Mouse (Mus musculus) hindbrain, embryonic 11.5 days (tissue): Measurements from ENCODE around the gene Sde2. TPM values are rescaled to one million over a fixed set of nuclear protein-coding genes. Genes with fewer than 3 reads are reported as not detected.

ENCODE experiments used
- ATAC-seq: fragments of 200-750 bp; cut with Nextera tagmentation; 2 replicates; pipeline ENCODE4 v1.8.0; 2017; ENCODE audit warnings: mild to moderate bottlenecking, moderate TSS enrichment, moderate library complexity; ENCODE audit not compliant: low FRiP score
- DNase-seq: peaks from one replicate; pipeline ENCODE4 v3.0.0-alpha.2; 2015; ENCODE audit warnings: low spot score
- H3K27ac ChIP-seq: fragments of 300-500 bp; sonication (generic); 2 replicates; pipeline ENCODE4 v1.5.1; 2014; ENCODE audit warnings: mild to moderate bottlenecking, low read depth, low read length
- H3K27me3 ChIP-seq: fragments of 300-500 bp; sonication (generic); 2 replicates; pipeline ENCODE4 v1.6.1; 2014; ENCODE audit warnings: mild to moderate bottlenecking, low read length, moderate library complexity, mixed read lengths; ENCODE audit not compliant: control insufficient read depth, insufficient read depth
- H3K36me3 ChIP-seq: fragments of 300-500 bp; sonication (generic); 2 replicates; pipeline ENCODE4 v1.6.1; 2014; ENCODE audit warnings: mild to moderate bottlenecking, low read length, moderate library complexity, mixed read lengths; ENCODE audit not compliant: control insufficient read depth, insufficient read depth
- H3K4me1 ChIP-seq: fragments of 300-500 bp; sonication (generic); replicated peaks from 2 replicates; pipeline ENCODE4 v1.6.1; 2014; ENCODE audit warnings: low read length, mixed read lengths; ENCODE audit not compliant: control insufficient read depth, insufficient read depth
- H3K4me2 ChIP-seq: fragments of 300-500 bp; sonication (generic); replicated peaks from 2 replicates; pipeline ENCODE4 v1.6.1; 2014; ENCODE audit warnings: mild to moderate bottlenecking, low read depth, low read length
- H3K4me3 ChIP-seq: fragments of 300-500 bp; sonication (generic); 2 replicates; pipeline ENCODE4 v1.5.1; 2014; ENCODE audit warnings: low read depth, low read length
- H3K9ac ChIP-seq: fragments of 300-500 bp; sonication (generic); 2 replicates; pipeline ENCODE4 v1.6.1; 2014; ENCODE audit warnings: low read depth, low read length
- H3K9me3 ChIP-seq: fragments of 300-500 bp; sonication (generic); 2 replicates; pipeline ENCODE4 v1.6.1; 2016; ENCODE audit warnings: low read length; ENCODE audit not compliant: control insufficient read depth
- WGBS: fragments of 180-500 bp; shearing (Covaris S2); extraction: QIAGEN DNeasy Blood & Tissue Kit; methylation state at CpG from one replicate; pipeline ENCODE4 v1.1.7; 2014; 5-methylcytosine and 5-hydroxymethylcytosine counted together
- polyA plus RNA-seq: library from polyadenylated mRNA; unstranded; fragments of >200 nt; fragmentation: Nextera tagmentation; extraction: Ambion mirVana; gene quantifications from 2 replicates; pipeline ENCODE4 v1.2.1, GENCODE M21; 2014

Sde2 gene
- polyA plus RNA-seq, 1 experiment from 2014 or later = 33.8 TPM

DNA sequence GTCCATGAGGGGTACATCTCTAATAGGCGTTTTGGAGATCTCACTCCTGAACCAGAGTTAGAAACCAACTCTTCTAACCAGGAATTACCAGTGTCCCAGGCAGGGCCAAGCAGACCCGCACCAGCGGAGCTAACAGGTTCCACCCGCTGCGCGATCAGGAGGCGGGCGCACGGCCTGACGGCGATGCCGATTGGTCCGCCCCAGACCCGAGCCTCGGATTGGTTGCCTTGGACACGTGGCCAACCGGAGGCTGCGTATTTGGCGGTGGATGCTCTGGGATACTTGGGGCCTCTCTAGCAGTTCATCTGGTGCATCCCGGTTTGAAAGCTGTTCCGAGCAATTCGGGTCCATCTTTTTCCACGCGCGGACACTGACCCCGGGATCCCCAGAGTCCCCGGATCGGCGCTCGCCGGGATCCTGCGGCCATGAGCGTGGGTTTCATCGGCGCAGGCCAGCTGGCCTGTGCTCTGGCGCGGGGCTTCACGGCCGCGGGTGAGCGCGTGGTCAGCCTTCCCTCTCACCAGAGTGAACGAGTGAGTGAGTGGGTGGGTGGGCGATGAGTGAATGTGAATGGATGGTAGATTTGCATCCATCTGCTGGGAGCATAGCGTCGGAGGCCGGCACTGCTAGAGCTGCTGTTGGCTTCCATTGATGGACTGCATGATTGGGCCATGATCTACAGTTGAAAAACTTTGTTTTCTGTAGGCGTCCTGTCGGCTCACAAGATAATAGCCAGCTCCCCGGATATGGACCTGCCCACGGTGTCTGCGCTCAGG is 53.3 kb downstream of the Sde2 start, which contains the start of gene Pycr2:
Gene Pycr2 (plus strand): TSS at position 255 of the 776 bp plus-strand sequence.
- Histone ChIP-seq H3K9me3 (no peaks in the 10 kb centered on the region), H3K4me2 (peak within 1 kb of the TSS; percentile 91), H3K27me3 (no peaks in the 10 kb centered on the region), H3K4me1 (peaks cover 4% of the 10 kb centered on the region; the same call in 1 of the 2 replicates), H3K36me3 (no peaks in the 10 kb centered on the region), H3K4me3 (peak within 1 kb of the TSS; percentile 88), H3K27ac (peak within 1 kb of the TSS; percentile 77), H3K9ac (peak within 1 kb of the TSS; percentile 95)
- DNase-seq = peak; percentile 94
- WGBS = under 1% methylated on average over 52 of the region's 52 CpGs
- ATAC-seq = peak; percentile 98

DNA sequence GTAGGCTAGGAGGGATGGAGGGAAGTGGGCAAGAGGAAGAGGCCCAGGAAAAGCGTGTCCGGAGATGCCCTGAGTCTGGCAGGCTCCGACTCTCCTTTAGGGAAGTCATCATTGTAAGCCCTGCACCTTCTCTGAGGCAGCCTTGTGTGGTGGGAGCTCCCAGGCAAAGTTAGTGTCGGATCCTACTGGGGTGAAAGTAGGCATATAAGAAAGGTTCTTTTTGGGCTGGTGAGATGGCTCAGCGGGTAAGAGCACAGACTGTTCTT is 53.8 kb downstream of the Sde2 start:
- H3K4me2 ChIP-seq = peak overlapping the region; percentile 91
- DNase-seq (no peak), ATAC-seq (no peak)
- no peak overlapping the region; the same call in 1 of the 2 replicates for H3K27ac ChIP-seq
- H3K36me3 ChIP-seq = no peaks in the 10 kb centered on the region
- H3K4me3 ChIP-seq = peak overlapping the region; percentile 88
- no peaks in the 10 kb centered on the region for H3K9me3 ChIP-seq
- H3K9ac ChIP-seq = peak overlapping the region; percentile 95
- 6% methylated on average over 5 of the region's 5 CpGs for WGBS
- peaks cover 4% of the 10 kb centered on the region; the same call in 1 of the 2 replicates for H3K4me1 ChIP-seq
- no peaks in the 10 kb centered on the region for H3K27me3 ChIP-seq

GRCm38 (mm10) chr1:180905307-180905706 is 54.4 kb downstream of the Sde2 start:
- H3K4me1 ChIP-seq = peaks cover 4% of the 10 kb centered on the region; the same call in 1 of the 2 replicates
- ATAC-seq = no peak
- H3K27me3 ChIP-seq = no peaks in the 10 kb centered on the region
- H3K4me3 ChIP-seq = peak overlapping the region; percentile 88
- H3K4me2 ChIP-seq = peak overlapping the region; percentile 91
- H3K9ac ChIP-seq = 0 out of 2 replicates have a peak overlapping the region, but pooled peaks have one; percentile 12
- no peak for DNase-seq
- no peak overlapping the region for H3K27ac ChIP-seq
- no peaks in the 10 kb centered on the region for H3K9me3 ChIP-seq
- H3K36me3 ChIP-seq = no peaks in the 10 kb centered on the region
- 68% methylated on average over 6 of the region's 6 CpGs for WGBS

DNA sequence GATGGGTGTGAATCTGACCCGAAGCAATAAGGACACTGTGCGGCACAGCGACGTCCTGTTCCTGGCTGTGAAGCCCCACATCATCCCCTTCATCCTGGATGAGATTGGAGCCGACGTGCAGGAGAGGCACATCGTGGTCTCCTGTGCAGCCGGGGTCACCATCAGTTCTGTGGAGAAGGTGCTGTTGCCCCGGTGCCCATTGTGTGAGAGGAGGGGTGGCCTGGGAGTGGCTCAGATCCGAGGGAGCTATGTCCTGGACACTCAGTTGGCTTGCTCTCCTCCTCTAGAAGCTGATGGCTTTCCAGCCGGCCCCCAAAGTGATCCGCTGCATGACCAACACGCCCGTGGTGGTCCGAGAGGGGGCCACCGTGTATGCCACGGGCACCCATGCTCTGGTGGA is 54.9 kb downstream of the Sde2 start:
- Histone ChIP-seq H3K4me3 (peak overlapping the region; percentile 88; the same call in 1 of the 2 replicates), H3K27ac (no peak overlapping the region), H3K9ac (0 out of 2 replicates have a peak overlapping the region, but pooled peaks have one; percentile 12), H3K9me3 (no peaks in the 10 kb centered on the region), H3K27me3 (no peaks in the 10 kb centered on the region), H3K4me1 (peaks cover 4% of the 10 kb centered on the region; the same call in 1 of the 2 replicates), H3K4me2 (peak overlapping the region; percentile 91; the same call in 1 of the 2 replicates), H3K36me3 (no peaks in the 10 kb centered on the region)
- ATAC-seq = no peak
- DNase-seq = no peak
- WGBS = 95% methylated on average over 17 of the region's 17 CpGs

DNA sequence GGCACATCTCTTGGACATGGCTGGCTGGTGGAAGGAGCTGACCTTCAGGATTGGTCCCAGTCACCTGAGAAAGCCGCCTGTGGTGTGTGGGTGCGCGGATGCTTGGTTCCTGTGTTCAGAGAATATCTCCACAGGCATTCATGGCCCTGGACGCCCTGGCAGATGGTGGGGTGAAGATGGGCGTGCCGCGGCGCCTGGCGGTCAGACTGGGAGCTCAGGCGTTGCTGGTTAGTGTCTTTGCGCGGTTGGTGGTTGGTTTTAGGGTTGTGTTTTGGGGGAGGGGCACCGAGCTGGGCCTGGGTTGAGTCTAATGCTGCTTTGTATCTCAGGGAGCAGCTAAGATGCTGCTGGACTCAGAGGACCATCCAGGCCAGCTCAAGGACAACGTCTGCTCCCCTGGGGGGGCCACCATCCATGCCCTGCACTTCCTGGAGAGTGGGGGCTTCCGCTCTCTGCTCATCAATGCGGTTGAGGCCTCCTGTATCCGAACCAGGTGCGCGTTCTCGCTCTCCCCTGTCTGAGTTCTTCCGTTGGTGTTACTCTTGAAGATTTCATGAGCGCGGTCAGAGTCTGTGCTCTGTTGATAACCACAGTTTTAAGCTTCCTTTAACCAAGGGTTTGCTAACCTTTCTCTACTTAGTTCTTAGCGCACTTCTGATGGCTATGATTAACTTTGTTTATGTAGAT is 55.7 kb downstream of the Sde2 start:
- Histone ChIP-seq H3K9ac (no peak overlapping the region), H3K4me2 (no peak overlapping the region), H3K27me3 (no peaks in the 10 kb centered on the region), H3K4me3 (no peak overlapping the region), H3K4me1 (peaks cover 4% of the 10 kb centered on the region; the same call in 1 of the 2 replicates), H3K9me3 (no peaks in the 10 kb centered on the region), H3K27ac (no peak overlapping the region), H3K36me3 (no peaks in the 10 kb centered on the region)
- no peak for ATAC-seq
- DNase-seq = no peak
- 88% methylated on average over 24 of the region's 24 CpGs for WGBS

DNA sequence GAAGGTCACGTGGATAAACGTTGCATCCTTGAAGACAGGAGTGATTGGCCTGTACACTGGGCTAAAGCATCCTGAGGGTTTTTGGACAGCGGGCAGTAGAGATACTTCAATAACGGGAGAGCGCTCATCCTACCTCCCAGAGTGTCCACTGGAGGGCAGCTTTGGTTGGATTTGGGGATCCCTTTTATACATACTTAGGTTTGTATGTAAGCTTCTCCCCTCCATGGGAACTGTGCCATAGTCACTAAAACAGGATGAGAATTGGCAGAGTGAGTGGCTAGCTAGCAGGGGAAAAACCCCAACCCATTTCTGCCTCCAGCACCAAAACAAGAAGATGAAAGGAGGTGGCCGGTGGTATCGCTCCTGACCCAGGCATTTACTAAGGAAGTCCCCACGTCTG is 60.2 kb downstream of the Sde2 start:
- Histone ChIP-seq H3K27ac (no peak overlapping the region), H3K4me2 (no peak overlapping the region), H3K9ac (no peak overlapping the region), H3K4me1 (no peaks in the 10 kb centered on the region), H3K4me3 (no peak overlapping the region), H3K9me3 (no peaks in the 10 kb centered on the region), H3K27me3 (no peaks in the 10 kb centered on the region), H3K36me3 (no peaks in the 10 kb centered on the region)
- WGBS = 46% methylated on average over 8 of the region's 8 CpGs
- DNase-seq (no peak), ATAC-seq (no peak)

- 55% methylated on average over 20 of the region's 20 CpGs for WGBS
- H3K9ac ChIP-seq = no peak overlapping the region
- no peaks in the 10 kb centered on the region for H3K27me3 ChIP-seq
- no peak overlapping the region for H3K4me3 ChIP-seq
- H3K9me3 ChIP-seq = no peaks in the 10 kb centered on the region
- ATAC-seq (no peak), DNase-seq (no peak)
- H3K27ac ChIP-seq = no peak overlapping the region
- no peaks in the 10 kb centered on the region for H3K36me3 ChIP-seq
- H3K4me2 ChIP-seq = no peak overlapping the region
- H3K4me1 ChIP-seq = no peaks in the 10 kb centered on the region
These were observed 60.8 kb downstream of the Sde2 start for GRCm38 (mm10) chr1:180911653-180912287.

DNA sequence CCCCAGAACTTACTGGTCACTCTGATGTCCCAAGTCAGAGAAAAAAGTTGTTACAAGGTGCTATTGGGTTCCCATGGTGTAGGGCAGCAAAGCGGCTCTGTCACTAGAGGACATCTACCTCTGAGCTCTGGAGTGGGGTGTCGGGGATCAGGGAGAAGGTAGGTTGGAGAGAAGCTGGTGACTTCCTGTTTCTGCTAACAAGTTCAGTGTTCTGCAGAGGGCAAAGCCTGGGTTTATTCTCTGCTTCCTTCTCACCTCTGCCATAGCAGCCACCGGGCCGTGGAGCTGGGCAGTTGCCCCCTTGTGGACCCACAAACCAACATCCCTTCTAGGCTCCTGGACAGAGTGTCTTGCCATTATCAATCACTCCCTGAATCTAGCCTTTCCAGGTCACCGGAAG is 61.9 kb downstream of the Sde2 start:
- no peaks in the 10 kb centered on the region for H3K9me3 ChIP-seq
- no peaks in the 10 kb centered on the region for H3K36me3 ChIP-seq
- no peaks in the 10 kb centered on the region for H3K27me3 ChIP-seq
- H3K4me3 ChIP-seq = no peak overlapping the region
- H3K27ac ChIP-seq = no peak overlapping the region
- 81% methylated on average over 5 of the region's 5 CpGs for WGBS
- no peak for ATAC-seq
- H3K4me1 ChIP-seq = no peaks in the 10 kb centered on the region
- no peak overlapping the region for H3K9ac ChIP-seq
- H3K4me2 ChIP-seq = no peak overlapping the region
- no peak for DNase-seq
